Mouse (Mus musculus) embryo, embryonic 10.5 days (tissue): Measurements from ENCODE around the gene Acta1.

ENCODE experiments used
- DNase-seq: peaks from one replicate; pipeline ENCODE4 v3.0.0-alpha.2; 2015; ENCODE audit warnings: low spot score

The Acta1 gene

DNA sequence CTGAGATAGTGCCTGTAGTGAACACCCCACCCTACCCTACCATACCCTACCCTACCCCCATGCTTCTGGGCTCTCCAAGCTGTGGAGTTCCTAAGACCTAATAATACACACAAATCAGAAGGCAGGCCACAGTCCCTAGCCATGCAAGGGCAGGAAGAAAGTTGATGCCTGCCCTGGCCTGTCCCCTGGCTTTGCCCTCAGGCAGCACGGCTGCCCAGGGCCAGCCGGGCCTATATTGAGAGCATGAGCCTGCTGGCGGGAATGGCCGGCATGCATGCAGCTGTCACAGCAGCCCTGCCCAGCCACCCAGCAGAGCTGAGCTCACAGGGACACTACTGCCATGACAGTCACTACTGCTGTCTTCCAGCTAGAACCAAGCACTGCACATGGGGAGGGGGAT is 11.5 kb downstream of the Acta1 start:
- DNase-seq: no peak

GRCm38 (mm10) chr8:123882412-123882811 is 12.1 kb downstream of the Acta1 start:
- no peak for DNase-seq

GRCm38 (mm10) chr8:123880821-123881350 is 13.7 kb downstream of the Acta1 start:
- DNase-seq: no peak

- no peak for DNase-seq
Observed at GRCm38 (mm10) chr8:123880271-123880670, 14.3 kb downstream of the Acta1 start.

- DNase-seq: no peak
Observed at GRCm38 (mm10) chr8:123877865-123878264, 16.7 kb downstream of the Acta1 start.

DNA sequence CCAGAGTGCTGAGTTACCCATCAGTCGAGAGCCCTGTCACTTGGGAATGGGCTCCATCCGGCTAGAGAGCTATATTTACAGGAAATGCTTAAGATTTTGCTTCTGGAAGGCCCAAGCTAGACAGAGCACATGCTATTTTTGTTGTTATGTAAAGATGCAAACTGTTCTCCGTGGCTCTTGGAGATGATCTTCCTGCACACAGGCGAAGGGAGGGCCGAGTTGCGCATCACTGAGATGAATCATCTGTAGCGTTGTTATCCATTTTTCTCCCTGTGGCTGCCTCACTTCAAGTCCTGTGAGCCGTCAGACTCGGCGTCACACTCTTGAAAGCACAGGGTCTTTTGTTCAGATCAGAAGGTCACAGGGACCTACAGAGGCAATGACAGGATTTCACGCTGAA is 20.2 kb downstream of the Acta1 start:
- DNase-seq: no peak

DNA sequence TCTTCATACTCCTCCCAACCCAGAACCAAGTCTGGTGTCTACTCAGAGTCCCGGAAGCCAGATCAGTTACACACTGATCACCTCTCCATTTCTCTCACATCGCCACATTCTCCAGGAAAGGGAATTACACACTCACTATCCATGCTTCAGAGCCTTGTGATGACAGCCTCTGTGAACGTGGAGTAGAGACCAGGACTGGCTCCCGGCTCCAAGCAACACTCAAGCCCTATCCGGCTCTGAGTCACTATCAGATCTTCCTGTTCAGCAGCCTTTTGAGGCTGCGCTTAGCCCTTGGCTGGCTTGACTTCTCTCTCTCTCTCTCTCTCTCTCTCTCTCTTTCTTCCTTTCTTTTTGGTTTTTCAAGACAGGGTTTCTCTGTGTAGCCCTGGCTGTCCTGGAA is 21.2 kb downstream of the Acta1 start:
- DNase-seq: no peak

DNA sequence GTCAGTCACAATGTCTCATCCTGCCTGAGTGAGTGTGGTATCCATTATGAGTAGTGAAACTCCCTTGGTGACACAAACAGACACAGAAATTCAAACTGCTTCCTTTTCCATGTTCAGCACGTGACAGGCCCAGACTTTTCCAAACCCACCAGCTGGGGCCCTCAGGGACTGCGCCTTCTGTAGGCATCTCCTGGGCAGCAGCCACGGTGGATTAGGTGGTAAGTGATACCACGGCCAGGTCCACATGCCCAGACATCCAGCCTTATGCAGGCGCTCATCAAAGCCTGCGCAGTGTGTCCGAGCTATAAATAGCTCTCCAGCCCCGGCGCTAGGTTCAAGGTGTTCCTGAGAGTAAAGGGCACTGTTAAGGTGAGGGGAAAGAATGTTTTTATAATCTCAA is 22.5 kb downstream of the Acta1 start:
- no peak for DNase-seq

DNA sequence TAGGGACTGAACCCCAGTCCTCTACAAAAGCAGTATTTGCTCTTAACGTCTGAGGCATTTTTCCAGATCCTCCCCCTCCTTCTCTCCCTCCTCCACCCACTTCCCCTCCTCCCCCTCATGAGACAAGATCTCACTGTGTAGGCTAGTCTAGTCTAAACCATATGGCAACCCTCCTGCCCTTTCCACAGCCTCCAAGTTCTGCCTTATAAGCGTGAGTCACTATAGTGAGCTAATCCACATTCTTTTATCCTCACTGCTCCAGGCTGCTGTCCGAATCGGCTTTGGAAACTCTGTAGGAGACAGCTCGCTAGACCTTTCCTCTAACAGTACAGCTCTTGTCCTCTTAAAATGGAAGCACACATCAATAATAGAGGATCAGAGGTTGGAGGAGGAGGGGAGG is 27.6 kb downstream of the Acta1 start:
- peak; percentile 11 for DNase-seq

DNA sequence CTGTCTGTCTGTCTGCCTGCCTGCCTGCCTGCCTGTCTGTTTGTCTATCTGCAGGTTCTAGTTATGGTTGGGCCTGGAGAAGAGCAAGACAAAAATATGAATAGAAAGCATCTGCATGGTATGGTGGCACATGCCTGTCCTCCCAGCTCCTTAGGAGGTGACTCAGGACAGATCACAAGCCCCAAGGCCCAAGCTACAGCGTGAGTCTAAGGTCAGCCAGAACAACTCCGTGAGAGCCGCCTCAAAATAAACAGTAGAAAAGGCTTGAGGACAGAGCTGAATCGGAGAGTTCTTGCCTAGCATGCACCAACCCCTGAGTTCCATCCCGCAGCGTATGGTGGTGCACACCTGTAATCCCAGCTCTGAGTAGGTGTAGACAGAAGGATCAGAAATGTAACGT is 28.8 kb downstream of the Acta1 start:
- DNase-seq: no peak

DNA sequence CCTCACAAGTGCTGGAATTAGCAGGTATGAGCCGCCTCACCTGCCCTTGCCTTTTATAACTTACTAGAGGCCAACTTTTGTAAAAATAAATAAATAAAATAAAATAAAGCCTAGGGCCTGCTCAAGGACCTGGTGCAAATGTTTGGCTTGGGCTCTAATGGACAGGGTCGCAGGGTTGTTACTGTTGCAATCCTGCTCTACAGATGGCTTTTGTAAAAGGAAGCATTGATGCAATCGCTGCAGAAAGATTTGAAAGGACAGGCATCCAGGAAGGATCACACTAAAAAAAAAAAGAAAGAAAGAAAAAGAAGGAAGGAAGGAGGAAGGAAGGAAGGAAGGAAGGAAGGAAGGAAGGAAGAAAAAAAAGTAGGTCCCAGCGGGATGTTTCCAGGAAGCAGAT is 34.2 kb downstream of the Acta1 start:
- no peak for DNase-seq

- no peak for DNase-seq
Observed at GRCm38 (mm10) chr8:123859648-123860259, 34.8 kb downstream of the Acta1 start, which contains the start of gene Ccsap. TSS of gene Ccsap (minus strand) at chr8:123860209.

- peak; percentile 96 for DNase-seq
Observed at GRCm38 (mm10) chr8:123858941-123859647, 35.5 kb downstream of the Acta1 start.

DNA sequence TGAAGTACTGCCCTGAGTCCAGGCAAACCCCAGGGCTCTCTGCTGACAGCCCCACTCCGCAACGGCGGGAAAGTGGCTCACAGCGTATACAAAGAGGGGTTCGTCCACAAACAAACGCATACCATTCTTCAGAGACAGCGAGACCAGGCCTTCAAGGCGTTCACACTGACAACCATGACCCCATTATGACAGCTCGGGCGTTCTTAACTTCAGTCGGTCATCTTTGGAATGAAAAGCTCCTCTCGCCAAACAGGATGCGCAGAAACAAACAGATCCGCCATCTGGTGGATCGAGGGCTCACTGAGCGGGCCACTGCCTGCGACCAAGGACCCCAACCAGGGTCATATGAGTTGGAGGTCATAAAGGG is 36.0 kb downstream of the Acta1 start:
- peak; percentile 67 for DNase-seq

DNA sequence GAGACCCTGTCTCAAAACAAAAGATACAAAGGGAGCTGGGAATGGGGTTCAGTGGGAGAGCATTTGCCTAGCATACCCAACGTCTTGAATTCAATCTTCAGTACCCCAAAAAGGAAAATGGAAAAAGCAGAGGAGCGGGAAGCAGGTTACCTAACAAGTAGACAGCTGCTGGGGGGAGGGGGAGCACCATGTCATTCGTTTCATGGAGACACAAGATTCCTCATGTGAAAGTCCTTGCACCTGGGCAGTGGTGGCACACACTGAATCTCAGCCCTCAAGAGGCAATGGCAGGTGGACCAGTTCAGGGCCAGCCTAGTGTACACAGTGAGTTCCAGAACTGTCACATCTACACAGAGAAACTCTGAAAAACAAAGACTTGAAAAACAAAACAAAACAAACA is 37.2 kb downstream of the Acta1 start:
- no peak for DNase-seq

DNA sequence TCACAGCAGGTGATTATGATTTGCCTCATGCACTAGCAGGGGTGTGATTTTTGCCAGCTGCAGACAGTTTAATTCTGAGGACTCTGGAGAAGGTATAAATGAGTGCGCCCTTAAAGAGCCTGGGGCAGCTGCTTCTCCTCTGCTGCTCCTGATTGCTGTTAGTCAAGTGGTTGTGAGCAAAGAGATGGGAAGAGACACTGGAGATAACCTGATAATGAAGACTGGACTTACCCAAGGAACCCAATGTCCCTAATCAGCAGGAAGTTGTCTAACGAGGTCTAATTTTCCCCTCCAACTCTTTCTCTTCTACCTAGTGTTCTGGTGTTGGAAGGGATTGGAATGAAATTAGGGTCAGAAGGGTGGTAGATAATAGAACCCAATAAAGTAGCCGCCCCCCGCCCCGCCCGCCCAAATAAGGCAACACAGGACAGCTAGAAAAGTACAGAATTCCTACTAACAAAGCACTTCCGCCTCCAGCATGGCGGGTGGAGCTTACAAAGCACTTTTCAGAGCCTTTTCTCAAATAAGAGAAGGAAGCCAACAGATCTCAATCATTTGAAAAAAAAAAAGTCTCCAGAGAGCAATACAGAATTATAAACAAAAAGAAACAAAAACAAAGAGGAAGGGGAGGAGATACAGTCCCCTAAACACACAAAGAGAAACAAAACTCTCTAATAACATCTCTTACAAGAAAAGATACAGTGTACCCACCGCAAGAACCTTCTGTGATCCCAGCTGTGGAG is 39.6 kb downstream of the Acta1 start:
- DNase-seq: no peak

DNA sequence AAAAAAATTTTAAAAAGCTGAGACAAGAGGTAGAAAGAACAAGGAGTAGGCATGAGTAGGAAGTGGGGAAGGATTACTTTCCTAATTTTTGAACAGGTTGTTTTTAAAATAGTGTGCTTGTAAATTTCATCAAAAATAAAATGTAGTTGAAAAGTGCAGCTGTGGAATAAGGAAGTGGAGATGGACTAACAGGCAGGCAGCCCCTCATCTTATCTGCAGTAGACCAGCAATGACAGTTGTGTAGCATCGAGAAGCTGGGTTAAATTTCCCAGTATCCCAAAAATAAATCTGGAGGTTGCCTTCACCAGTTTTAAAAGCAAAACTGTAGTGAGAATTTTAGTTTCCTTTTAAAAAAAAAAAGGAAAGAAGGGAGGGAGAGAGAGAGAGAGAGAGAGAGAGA is 40.3 kb downstream of the Acta1 start:
- no peak for DNase-seq

GRCm38 (mm10) chr8:123851590-123851989 is 43.0 kb downstream of the Acta1 start:
- DNase-seq: no peak

DNA sequence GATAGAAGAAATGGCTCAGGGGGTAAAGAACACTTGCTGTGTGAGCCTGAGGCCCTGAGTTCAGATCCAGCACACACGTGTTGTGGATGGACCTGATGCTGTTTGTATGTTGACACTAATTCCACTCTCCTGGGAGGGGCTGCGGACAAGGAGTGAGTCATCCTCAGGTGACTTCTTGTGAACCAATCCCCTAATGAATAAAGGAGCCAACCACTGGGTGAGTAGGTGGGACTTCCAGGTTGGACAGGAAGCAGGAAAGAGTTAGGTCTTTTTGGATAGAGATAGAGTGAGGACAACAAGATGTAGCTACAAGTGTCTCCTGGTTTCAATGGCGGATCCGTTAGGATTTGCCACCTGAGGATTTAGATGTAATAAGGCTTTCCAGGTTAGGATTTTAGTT is 45.2 kb downstream of the Acta1 start:
- no peak for DNase-seq

DNA sequence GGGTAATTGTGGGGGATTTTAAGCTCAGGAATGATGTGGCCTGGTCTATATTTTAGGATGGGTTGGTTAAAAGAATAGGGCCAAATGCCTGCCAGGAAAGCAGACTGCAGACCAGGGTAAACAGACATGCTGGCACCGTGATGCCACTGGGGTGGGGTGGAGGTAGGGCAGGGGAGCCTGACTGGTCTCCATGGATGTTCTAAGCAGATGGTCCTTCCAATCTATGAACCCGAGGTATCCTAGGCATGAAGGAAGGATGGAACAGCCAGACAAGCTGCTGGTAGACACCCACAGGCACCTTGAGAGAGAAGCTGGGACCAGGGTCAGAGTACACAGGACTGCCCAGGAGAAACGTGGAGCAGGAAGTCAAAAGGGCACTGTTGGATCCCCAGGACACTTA is 47.0 kb downstream of the Acta1 start:
- DNase-seq: no peak

DNA sequence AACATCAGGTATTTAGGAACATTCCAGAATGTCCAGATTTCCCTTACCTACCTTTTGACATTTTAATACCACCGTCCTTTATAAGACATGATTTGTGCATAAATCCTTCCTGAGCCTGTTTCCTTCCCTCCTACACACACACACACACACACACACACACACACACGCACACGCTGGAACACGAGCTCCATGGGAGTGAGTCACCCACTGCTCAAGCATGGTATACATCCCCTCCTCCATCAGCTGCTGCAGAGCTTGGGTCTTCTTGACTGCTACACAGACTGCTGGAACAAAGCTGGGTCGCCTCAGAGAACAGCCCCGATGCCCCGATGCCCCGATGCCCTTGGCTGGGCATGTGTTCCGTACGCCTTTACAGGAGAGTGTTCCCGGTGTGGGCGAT is 48.0 kb downstream of the Acta1 start:
- no peak for DNase-seq

DNA sequence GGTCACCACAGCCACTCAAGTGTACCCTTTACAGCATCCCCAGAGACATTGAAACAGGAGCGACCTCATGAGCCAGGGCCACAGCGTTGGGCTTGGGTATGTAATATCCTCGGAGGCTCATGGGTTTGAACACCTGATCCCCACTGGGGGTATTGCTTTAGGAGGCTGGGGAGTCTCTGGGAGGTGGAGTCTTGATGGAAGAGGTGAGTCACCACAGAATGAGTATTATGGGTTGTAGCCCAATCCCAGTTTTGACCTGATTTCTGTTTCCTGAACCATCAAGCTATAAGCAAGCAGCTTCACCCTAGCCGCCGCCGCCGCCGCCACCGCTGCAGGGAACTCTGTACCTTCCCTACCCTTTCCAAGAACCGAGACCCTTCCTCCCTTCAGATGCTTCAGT is 48.6 kb downstream of the Acta1 start:
- DNase-seq: no peak

DNA sequence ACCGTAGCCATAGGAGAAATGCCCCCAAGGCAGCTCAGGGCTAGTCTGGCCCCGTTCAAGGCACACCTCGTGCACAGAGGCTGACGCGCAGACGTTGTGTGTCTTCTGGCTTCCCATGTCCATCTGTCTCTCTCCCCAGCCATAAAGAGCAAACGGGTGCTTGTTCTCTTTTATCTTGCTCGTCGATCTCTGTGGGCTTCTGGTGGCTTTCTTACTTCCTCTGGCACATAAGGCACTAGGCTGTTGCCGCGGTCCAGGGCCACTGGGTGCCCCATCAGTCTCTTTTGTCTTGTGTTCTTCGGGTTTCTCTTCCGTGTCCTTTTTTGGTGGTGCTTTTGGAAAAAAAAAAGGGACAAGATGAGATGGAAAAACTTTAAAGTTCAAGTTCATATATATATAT is 49.4 kb downstream of the Acta1 start:
- no peak for DNase-seq
